Mouse (Mus musculus) stomach, postnatal 0 days (tissue): Measurements from ENCODE around the gene E4f1. TPM values are rescaled to one million over a fixed set of nuclear protein-coding genes. Genes with fewer than 3 reads are reported as not detected.

Experiments
- ATAC-seq: fragments of 200-750 bp; cut with Nextera tagmentation; 2 replicates; pipeline ENCODE4 v1.8.0; 2017; ENCODE audit not compliant: low FRiP score, low TSS enrichment
- DNase-seq: peaks from one replicate; pipeline ENCODE4 v3.0.0-alpha.2; 2016; ENCODE audit warnings: low spot score
- H3K27ac ChIP-seq: fragments of 300-500 bp; sonication (generic); replicated peaks from 2 replicates; pipeline ENCODE4 v1.5.1; 2014; ENCODE audit warnings: mild to moderate bottlenecking, control low read depth
- H3K27me3 ChIP-seq: fragments of 300-500 bp; sonication (generic); 2 replicates; pipeline ENCODE4 v1.6.1; 2014; ENCODE audit warnings: low read length; ENCODE audit not compliant: control insufficient read depth, insufficient read depth
- H3K36me3 ChIP-seq: fragments of 300-500 bp; sonication (generic); 2 replicates; pipeline ENCODE4 v1.6.1; 2014; ENCODE audit warnings: low read length, mixed read lengths; ENCODE audit not compliant: control insufficient read depth, insufficient read depth
- H3K4me1 ChIP-seq: fragments of 300-500 bp; sonication (generic); replicated peaks from 2 replicates; pipeline ENCODE4 v1.6.1; 2014; ENCODE audit warnings: antibody characterized with exemption; ENCODE audit not compliant: control insufficient read depth, insufficient read depth
- H3K4me2 ChIP-seq: fragments of 300-500 bp; sonication (generic); replicated peaks from 2 replicates; pipeline ENCODE4 v1.6.1; 2014; ENCODE audit warnings: low read depth, mild to moderate bottlenecking, control low read depth, moderate library complexity
- H3K4me3 ChIP-seq: fragments of 300-500 bp; sonication (generic); 2 replicates; pipeline ENCODE4 v1.5.1; 2014; ENCODE audit warnings: low read depth, low read length, control low read depth
- H3K9ac ChIP-seq: fragments of 300-500 bp; sonication (generic); 2 replicates; pipeline ENCODE4 v1.6.1; 2014; ENCODE audit warnings: mild to moderate bottlenecking, low read length, control low read depth, mixed read lengths
- H3K9me3 ChIP-seq: fragments of 300-500 bp; sonication (generic); 2 replicates; pipeline ENCODE4 v1.6.1; 2016; ENCODE audit warnings: low read length; ENCODE audit not compliant: control insufficient read depth
- CTCF ChIP-seq: IDR thresholded peaks from 2 replicates; pipeline ENCODE4 v1.5.1; 2016; ENCODE audit warnings: antibody characterized with exemption, low read depth, mild to moderate bottlenecking, moderate library complexity
- EP300 ChIP-seq: optimal IDR thresholded peaks from 2 replicates; pipeline ENCODE3; 2016; ENCODE audit warnings: antibody characterized with exemption
- WGBS: fragments of 180-500 bp; shearing (Covaris S2); extraction: QIAGEN DNeasy Blood & Tissue Kit; methylation state at CpG from one replicate; pipeline ENCODE4 v1.1.7; 2014; 5-methylcytosine and 5-hydroxymethylcytosine counted together
- polyA plus RNA-seq: library from polyadenylated mRNA; unstranded; fragments of >200 nt; fragmentation: Nextera tagmentation; extraction: Ambion mirVana; gene quantifications from 2 replicates; pipeline ENCODE4 v1.2.1, GENCODE M21; 2015

E4f1 gene
- polyA plus RNA-seq, 1 experiment from 2014 or later = 12.0 TPM

GRCm38 (mm10) chr17:24413557-24414211 lies 56.4 kb downstream of the E4f1 start:
- Histone ChIP-seq H3K27me3 (no peaks in the 10 kb centered on the region), H3K9me3 (no peaks in the 10 kb centered on the region), H3K4me1 (no peaks in the 10 kb centered on the region), H3K4me2 (peak overlapping the region; percentile 76), H3K27ac (peak overlapping the region; percentile 92), H3K9ac (peak overlapping the region; percentile 69), H3K36me3 (peaks cover 12% of the 10 kb centered on the region), H3K4me3 (peak overlapping the region; percentile 95)
- TF ChIP-seq CTCF (peak; percentile 55), EP300 (no peak)
- WGBS = 26% methylated on average over 22 of the region's 22 CpGs
- ATAC-seq = peak; percentile 11; the same call in 1 of the 2 replicates
- peak; percentile 51 for DNase-seq

- Histone ChIP-seq H3K9me3 (no peaks in the 10 kb centered on the region), H3K4me3 (no peak overlapping the region), H3K36me3 (peaks cover 19% of the 10 kb centered on the region), H3K4me1 (no peaks in the 10 kb centered on the region), H3K27ac (no peak overlapping the region), H3K9ac (no peak overlapping the region), H3K4me2 (no peak overlapping the region), H3K27me3 (no peaks in the 10 kb centered on the region)
- TF ChIP-seq CTCF (no peak), EP300 (no peak)
- DNase-seq (no peak), ATAC-seq (no peak)
- 83% methylated on average over 12 of the region's 12 CpGs for WGBS
Observed at GRCm38 (mm10) chr17:24407116-24407803, 62.9 kb downstream of the E4f1 start.

GRCm38 (mm10) chr17:24402371-24402770 lies 67.7 kb downstream of the E4f1 start:
- Histone ChIP-seq H3K36me3 (peaks cover 14% of the 10 kb centered on the region; the same call in 1 of the 2 replicates), H3K9me3 (no peaks in the 10 kb centered on the region), H3K4me1 (no peaks in the 10 kb centered on the region), H3K9ac (no peak overlapping the region), H3K4me3 (no peak overlapping the region), H3K4me2 (no peak overlapping the region), H3K27ac (no peak overlapping the region), H3K27me3 (no peaks in the 10 kb centered on the region)
- TF ChIP-seq EP300 = no peak
- no peak for TF ChIP-seq CTCF
- WGBS = 83% methylated on average over 3 of the region's 3 CpGs
- DNase-seq (no peak), ATAC-seq (no peak)

GRCm38 (mm10) chr17:24394456-24394855 lies 75.7 kb downstream of the E4f1 start:
- DNase-seq (no peak), ATAC-seq (no peak)
- no peak overlapping the region for H3K4me2 ChIP-seq
- no peaks in the 10 kb centered on the region for H3K4me1 ChIP-seq
- no peak overlapping the region for H3K9ac ChIP-seq
- no peaks in the 10 kb centered on the region; the same call in 1 of the 2 replicates for H3K36me3 ChIP-seq
- no peaks in the 10 kb centered on the region for H3K27me3 ChIP-seq
- no peaks in the 10 kb centered on the region for H3K9me3 ChIP-seq
- 83% methylated on average over 7 of the region's 7 CpGs for WGBS
- no peak for TF ChIP-seq EP300
- TF ChIP-seq CTCF = no peak
- H3K4me3 ChIP-seq = no peak overlapping the region
- H3K27ac ChIP-seq = no peak overlapping the region

Other genes starting within 250 kb of the E4f1 start
- gene Tedc2, start 249.5 kb downstream of the E4f1 start, polyA plus RNA-seq = 4.8 and 6.1 TPM in 2 replicates
- gene Ccnf, start 218.8 kb downstream of the E4f1 start, polyA plus RNA-seq = 8.7 and 11.8 TPM in 2 replicates
- 0.15 TPM in 1 of 2 replicates, not detected in the other for gene Abca17, start 119.2 kb downstream of the E4f1 start, polyA plus RNA-seq
- gene Abca3, start 118.4 kb downstream of the E4f1 start, polyA plus RNA-seq = 9.2 and 10.9 TPM in 2 replicates
- gene Rnps1, start 55.7 kb downstream of the E4f1 start, polyA plus RNA-seq = 106 and 113 TPM in 2 replicates
- gene Eci1, start 43.7 kb downstream of the E4f1 start, polyA plus RNA-seq = 250 and 263 TPM in 2 replicates
- gene Dnase1l2, start 27.2 kb downstream of the E4f1 start, polyA plus RNA-seq = 88.0 and 98.5 TPM in 2 replicates
- gene Pgp, start 79 bp upstream of the E4f1 start, polyA plus RNA-seq = 45.4 and 48.9 TPM in 2 replicates
- 0.13 TPM in 1 of 2 replicates, not detected in the other for gene Bricd5, start 3.6 kb upstream of the E4f1 start, polyA plus RNA-seq
- 12.4 and 13.4 TPM in 2 replicates for gene Mlst8, start 8.8 kb upstream of the E4f1 start, polyA plus RNA-seq
- gene Caskin1, start 18.3 kb upstream of the E4f1 start, polyA plus RNA-seq = 0.84 and 1.3 TPM in 2 replicates
- gene Traf7, start 57.6 kb upstream of the E4f1 start, polyA plus RNA-seq = 41.8 and 42.6 TPM in 2 replicates
- 0.82 and 0.85 TPM in 2 replicates for gene Rab26, start 63.9 kb upstream of the E4f1 start, polyA plus RNA-seq
- gene Pkd1, start 79.5 kb upstream of the E4f1 start, polyA plus RNA-seq = 10.9 and 12.3 TPM in 2 replicates
- gene Tsc2, start 162.3 kb upstream of the E4f1 start, polyA plus RNA-seq = 36.2 and 37.0 TPM in 2 replicates
- 8.0 and 8.4 TPM in 2 replicates for gene Nthl1, start 162.4 kb upstream of the E4f1 start, polyA plus RNA-seq
- gene Slc9a3r2, start 180.0 kb upstream of the E4f1 start, polyA plus RNA-seq = 37.9 and 38.0 TPM in 2 replicates
- 1.2 and 1.8 TPM in 2 replicates for gene Npw, start 188.1 kb upstream of the E4f1 start, polyA plus RNA-seq
- gene Zfp598, start 199.4 kb upstream of the E4f1 start, polyA plus RNA-seq = 9.7 and 12.4 TPM in 2 replicates
- 5.0 and 5.9 TPM in 2 replicates for gene Syngr3, start 219.6 kb upstream of the E4f1 start, polyA plus RNA-seq
- 27.2 and 27.7 TPM in 2 replicates for gene Gfer, start 225.8 kb upstream of the E4f1 start, polyA plus RNA-seq
- gene Noxo1, start 225.9 kb upstream of the E4f1 start, polyA plus RNA-seq = 3.3 and 3.7 TPM in 2 replicates
- 33.7 and 36.3 TPM in 2 replicates for gene Tbl3, start 237.3 kb upstream of the E4f1 start, polyA plus RNA-seq
- gene Rnf151, start 247.8 kb upstream of the E4f1 start, polyA plus RNA-seq = 0.10 TPM in 1 of 2 replicates, not detected in the other
- 1,081 and 1,135 TPM in 2 replicates for gene Rps2, start 247.8 kb upstream of the E4f1 start, polyA plus RNA-seq